Mouse (Mus musculus) intestine, postnatal 0 days (tissue): Measurements from ENCODE around the gene Fkbp11. TPM values are rescaled to one million over a fixed set of nuclear protein-coding genes. Genes with fewer than 3 reads are reported as not detected.

Source experiments
- ATAC-seq: fragments of 200-750 bp; cut with Nextera tagmentation; 2 replicates; pipeline ENCODE4 v1.8.0; 2017; ENCODE audit warnings: mild to moderate bottlenecking, moderate TSS enrichment, moderate library complexity
- H3K27ac ChIP-seq: fragments of 300-500 bp; sonication (generic); 2 replicates; pipeline ENCODE4 v1.5.1; 2014; ENCODE audit warnings: mild to moderate bottlenecking, low read depth, low read length, moderate library complexity
- H3K27me3 ChIP-seq: fragments of 300-500 bp; sonication (generic); replicated peaks from 2 replicates; pipeline ENCODE4 v1.6.1; 2014; ENCODE audit warnings: low read length, mixed read lengths; ENCODE audit not compliant: control insufficient read depth, insufficient read depth
- H3K36me3 ChIP-seq: fragments of 300-500 bp; sonication (generic); 2 replicates; pipeline ENCODE4 v1.6.1; 2014; ENCODE audit warnings: mild to moderate bottlenecking, moderate library complexity; ENCODE audit not compliant: control insufficient read depth, insufficient read depth
- H3K4me1 ChIP-seq: fragments of 300-500 bp; sonication (generic); replicated peaks from 2 replicates; pipeline ENCODE4 v1.6.1; 2014; ENCODE audit warnings: antibody characterized with exemption, low read length, mixed read lengths; ENCODE audit not compliant: control insufficient read depth, insufficient read depth
- H3K4me2 ChIP-seq: fragments of 300-500 bp; sonication (generic); replicated peaks from 2 replicates; pipeline ENCODE4 v1.6.1; 2014; ENCODE audit warnings: low read depth, mild to moderate bottlenecking, moderate library complexity
- H3K4me3 ChIP-seq: fragments of 300-500 bp; sonication (generic); 2 replicates; pipeline ENCODE4 v1.5.1; 2014; ENCODE audit warnings: low read depth, low read length
- H3K9ac ChIP-seq: fragments of 300-500 bp; sonication (generic); 2 replicates; pipeline ENCODE4 v1.6.1; 2014; ENCODE audit warnings: mild to moderate bottlenecking, low read depth, low read length
- H3K9me3 ChIP-seq: fragments of 300-500 bp; sonication (generic); 2 replicates; pipeline ENCODE4 v1.6.1; 2016; ENCODE audit warnings: mixed run types; ENCODE audit not compliant: control insufficient read depth
- CTCF ChIP-seq: sonication (generic); IDR thresholded peaks from 2 replicates; pipeline ENCODE4 v1.5.1; 2016; ENCODE audit warnings: low read depth, mild to moderate bottlenecking, control low read depth, antibody characterized with exemption, moderate library complexity
- WGBS: fragments of 180-500 bp; shearing (Covaris S2); extraction: QIAGEN DNeasy Blood & Tissue Kit; methylation state at CpG from one replicate; pipeline ENCODE4 v1.1.7; 2014; 5-methylcytosine and 5-hydroxymethylcytosine counted together
- polyA plus RNA-seq: library from polyadenylated mRNA; unstranded; fragments of >200 nt; fragmentation: Nextera tagmentation; extraction: Ambion mirVana; gene quantifications from 2 replicates; pipeline ENCODE4 v1.2.1, GENCODE M21; 2015

The Fkbp11 gene
- polyA plus RNA-seq, 1 experiment from 2014 or later = 32.4 TPM

GRCm38 (mm10) chr15:98742766-98743428, 14.9 kb upstream of the Fkbp11 start:
- Histone ChIP-seq H3K9ac (no peak overlapping the region), H3K4me3 (no peak overlapping the region), H3K27me3 (no peaks in the 10 kb centered on the region), H3K36me3 (peaks cover 37% of the 10 kb centered on the region), H3K27ac (no peak overlapping the region), H3K4me1 (peaks cover 9% of the 10 kb centered on the region), H3K4me2 (no peak overlapping the region), H3K9me3 (no peaks in the 10 kb centered on the region)
- 76% methylated on average over 8 of the region's 8 CpGs for WGBS
- ATAC-seq = no peak
- no peak for TF ChIP-seq CTCF

GRCm38 (mm10) chr15:98740219-98740618, 12.2 kb upstream of the Fkbp11 start:
- Histone ChIP-seq H3K4me3 (no peak overlapping the region), H3K9me3 (no peaks in the 10 kb centered on the region), H3K4me2 (no peak overlapping the region), H3K27me3 (no peaks in the 10 kb centered on the region), H3K4me1 (no peaks in the 10 kb centered on the region; the same call in 1 of the 2 replicates), H3K27ac (no peak overlapping the region), H3K9ac (no peak overlapping the region), H3K36me3 (peaks cover 57% of the 10 kb centered on the region)
- 88% methylated on average over 8 of the region's 8 CpGs for WGBS
- TF ChIP-seq CTCF = no peak
- ATAC-seq = no peak

GRCm38 (mm10) chr15:98738796-98739195, 10.8 kb upstream of the Fkbp11 start:
- H3K4me2 ChIP-seq = no peak overlapping the region
- peaks cover 57% of the 10 kb centered on the region for H3K36me3 ChIP-seq
- 65% methylated on average over 4 of the region's 4 CpGs for WGBS
- no peak overlapping the region for H3K9ac ChIP-seq
- H3K4me1 ChIP-seq = no peaks in the 10 kb centered on the region; the same call in 1 of the 2 replicates
- no peaks in the 10 kb centered on the region for H3K27me3 ChIP-seq
- no peak overlapping the region for H3K27ac ChIP-seq
- ATAC-seq = no peak
- TF ChIP-seq CTCF = peak; percentile 42
- H3K9me3 ChIP-seq = no peaks in the 10 kb centered on the region
- H3K4me3 ChIP-seq = no peak overlapping the region

- no peaks in the 10 kb centered on the region for H3K9me3 ChIP-seq
Observed at GRCm38 (mm10) chr15:98737881-98738280, 9.9 kb upstream of the Fkbp11 start.

GRCm38 (mm10) chr15:98736521-98736920, 8.5 kb upstream of the Fkbp11 start:
- no peak for ATAC-seq
- no peak overlapping the region for H3K27ac ChIP-seq
- no peak for TF ChIP-seq CTCF
- no peak overlapping the region for H3K4me3 ChIP-seq
- WGBS = 82% methylated on average over 10 of the region's 10 CpGs
- H3K9ac ChIP-seq = no peak overlapping the region
- H3K36me3 ChIP-seq = peaks cover 51% of the 10 kb centered on the region
- no peaks in the 10 kb centered on the region for H3K9me3 ChIP-seq
- no peaks in the 10 kb centered on the region for H3K27me3 ChIP-seq
- H3K4me2 ChIP-seq = no peak overlapping the region
- H3K4me1 ChIP-seq = no peaks in the 10 kb centered on the region

More at GRCm38 (mm10) chr15:98737881-98738280, 9.9 kb upstream of the Fkbp11 start:
- H3K9ac ChIP-seq = no peak overlapping the region
- no peak overlapping the region for H3K4me3 ChIP-seq
- TF ChIP-seq CTCF = peak; percentile 76
- no peak for ATAC-seq
- peaks cover 57% of the 10 kb centered on the region for H3K36me3 ChIP-seq
- H3K4me2 ChIP-seq = no peak overlapping the region
- no peaks in the 10 kb centered on the region for H3K27me3 ChIP-seq
- H3K27ac ChIP-seq = no peak overlapping the region
- no peaks in the 10 kb centered on the region; the same call in 1 of the 2 replicates for H3K4me1 ChIP-seq

- ATAC-seq = no peak
Observed at GRCm38 (mm10) chr15:98733976-98734566, 6.1 kb upstream of the Fkbp11 start.

More at GRCm38 (mm10) chr15:98733976-98734566, 6.1 kb upstream of the Fkbp11 start:
- H3K27ac ChIP-seq = peak overlapping the region; percentile 50
- peaks cover 29% of the 10 kb centered on the region for H3K36me3 ChIP-seq
- WGBS = 62% methylated on average over 5 of the region's 5 CpGs
- H3K4me1 ChIP-seq = no peaks in the 10 kb centered on the region
- H3K9me3 ChIP-seq = no peaks in the 10 kb centered on the region
- H3K4me3 ChIP-seq = no peak overlapping the region
- H3K9ac ChIP-seq = no peak overlapping the region
- no peaks in the 10 kb centered on the region for H3K27me3 ChIP-seq
- no peak for TF ChIP-seq CTCF
- 0 out of 2 replicates have a peak overlapping the region, but pooled peaks have one; percentile 6 for H3K4me2 ChIP-seq
